Mouse (Mus musculus) midbrain, embryonic 11.5 days (tissue): Measurements from ENCODE around the gene Pknox2. TPM values are rescaled to one million over a fixed set of nuclear protein-coding genes. Genes with fewer than 3 reads are reported as not detected.

Experiments used
- ATAC-seq: fragments of 200-750 bp; cut with Nextera tagmentation; 2 replicates; pipeline ENCODE4 v1.8.0; 2017; ENCODE audit warnings: moderate TSS enrichment, moderate library complexity; ENCODE audit not compliant: low FRiP score
- DNase-seq: peaks from one replicate; pipeline ENCODE4 v3.0.0; 2015; ENCODE audit warnings: low spot score; ENCODE audit errors: missing footprints
- H3K27ac ChIP-seq: fragments of 300-500 bp; sonication (generic); 2 replicates; pipeline ENCODE4 v1.5.1; 2014; ENCODE audit warnings: low read depth, low read length
- H3K27me3 ChIP-seq: fragments of 300-500 bp; sonication (generic); 2 replicates; pipeline ENCODE4 v1.6.1; 2014; ENCODE audit warnings: mild to moderate bottlenecking, low read length, moderate library complexity, mixed read lengths; ENCODE audit not compliant: control insufficient read depth, insufficient read depth
- H3K36me3 ChIP-seq: fragments of 300-500 bp; sonication (generic); 2 replicates; pipeline ENCODE4 v1.6.1; 2014; ENCODE audit warnings: mild to moderate bottlenecking, low read length, moderate library complexity, mixed read lengths; ENCODE audit not compliant: control insufficient read depth, insufficient read depth
- H3K4me1 ChIP-seq: fragments of 300-500 bp; sonication (generic); 2 replicates; pipeline ENCODE4 v1.6.1; 2014; ENCODE audit warnings: low read length; ENCODE audit not compliant: control insufficient read depth, insufficient read depth
- H3K4me2 ChIP-seq: fragments of 300-500 bp; sonication (generic); 2 replicates; pipeline ENCODE4 v1.6.1; 2014; ENCODE audit warnings: mild to moderate bottlenecking, moderate library complexity
- H3K4me3 ChIP-seq: fragments of 300-500 bp; sonication (generic); 2 replicates; pipeline ENCODE4 v1.5.1; 2014; ENCODE audit warnings: low read depth, low read length
- H3K9ac ChIP-seq: fragments of 300-500 bp; sonication (generic); 2 replicates; pipeline ENCODE4 v1.6.1; 2014; ENCODE audit warnings: low read length
- H3K9me3 ChIP-seq: fragments of 300-500 bp; sonication (generic); 2 replicates; pipeline ENCODE4 v1.6.1; 2016; ENCODE audit warnings: low read length; ENCODE audit not compliant: control insufficient read depth
- WGBS: fragments of 180-500 bp; shearing (Covaris S2); extraction: QIAGEN DNeasy Blood & Tissue Kit; methylation state at CpG from one replicate; pipeline ENCODE4 v1.1.7; 2014; 5-methylcytosine and 5-hydroxymethylcytosine counted together
- polyA plus RNA-seq: library from polyadenylated mRNA; unstranded; fragments of >200 nt; fragmentation: Nextera tagmentation; extraction: Ambion mirVana; gene quantifications from 2 replicates; pipeline ENCODE4 v1.2.1, GENCODE M21; 2014

Pknox2 gene
- polyA plus RNA-seq, 1 experiment from 2014 or later: 20.2 TPM

GRCm38 (mm10) chr9:37176002-37176401 lies 28.8 kb upstream of the Pknox2 start:
- ATAC-seq (no peak), DNase-seq (no peak)
- H3K4me1 ChIP-seq: peaks cover 44% of the 10 kb centered on the region
- no peaks in the 10 kb centered on the region for H3K27me3 ChIP-seq
- no peak overlapping the region for H3K4me2 ChIP-seq
- H3K4me3 ChIP-seq: no peak overlapping the region
- no peaks in the 10 kb centered on the region for H3K36me3 ChIP-seq
- H3K27ac ChIP-seq: no peak overlapping the region
- H3K9ac ChIP-seq: no peak overlapping the region
- WGBS: 73% methylated on average over 3 of the region's 3 CpGs
- no peaks in the 10 kb centered on the region for H3K9me3 ChIP-seq

GRCm38 (mm10) chr9:37173376-37173775 lies 26.2 kb upstream of the Pknox2 start:
- no peak overlapping the region for H3K4me3 ChIP-seq
- no peaks in the 10 kb centered on the region for H3K9me3 ChIP-seq
- no peak overlapping the region for H3K4me2 ChIP-seq
- H3K27me3 ChIP-seq: no peaks in the 10 kb centered on the region
- no peaks in the 10 kb centered on the region for H3K36me3 ChIP-seq
- no peak for ATAC-seq
- H3K9ac ChIP-seq: no peak overlapping the region
- H3K4me1 ChIP-seq: peaks cover 20% of the 10 kb centered on the region
- DNase-seq: no peak
- 69% methylated on average over 5 of the region's 5 CpGs for WGBS
- no peak overlapping the region for H3K27ac ChIP-seq

DNA sequence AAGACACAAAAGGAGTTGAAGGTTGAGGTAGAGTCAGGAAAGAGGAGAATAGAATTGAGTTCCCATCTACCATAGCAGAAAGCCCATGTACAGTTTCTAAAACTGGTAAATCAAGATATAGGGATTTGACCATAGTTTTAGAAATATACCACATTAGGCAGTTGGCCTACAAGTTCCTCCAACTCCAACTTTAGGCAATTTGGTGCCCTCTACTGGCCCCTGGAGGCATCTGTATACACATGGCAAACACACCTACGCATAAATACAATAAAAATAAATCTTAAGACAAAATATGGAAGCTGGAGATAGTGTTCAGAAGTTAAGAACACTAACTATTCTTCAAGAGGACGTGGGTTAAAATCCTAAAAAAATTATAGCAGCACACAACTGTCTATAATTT lies 19.7 kb upstream of the Pknox2 start:
- Histone ChIP-seq H3K9me3 (no peaks in the 10 kb centered on the region), H3K27ac (no peak overlapping the region), H3K4me1 (no peaks in the 10 kb centered on the region), H3K4me2 (no peak overlapping the region), H3K4me3 (no peak overlapping the region), H3K36me3 (no peaks in the 10 kb centered on the region), H3K27me3 (no peaks in the 10 kb centered on the region), H3K9ac (no peak overlapping the region)
- WGBS: 72% methylated on average over 2 of the region's 2 CpGs
- no peak for ATAC-seq
- no peak for DNase-seq

GRCm38 (mm10) chr9:37160686-37161085 lies 13.5 kb upstream of the Pknox2 start:
- no peak overlapping the region for H3K9ac ChIP-seq
- H3K4me3 ChIP-seq: no peak overlapping the region
- 86% methylated on average over 2 of the region's 2 CpGs for WGBS

GRCm38 (mm10) chr9:37147886-37148285 lies 679 bp upstream of the Pknox2 start:
- ATAC-seq (no peak), DNase-seq (no peak)
- Histone ChIP-seq H3K27ac (no peak overlapping the region), H3K36me3 (no peaks in the 10 kb centered on the region), H3K9me3 (no peaks in the 10 kb centered on the region), H3K27me3 (no peaks in the 10 kb centered on the region), H3K9ac (peak overlapping the region; percentile 40), H3K4me2 (no peak overlapping the region), H3K4me1 (peaks cover 20% of the 10 kb centered on the region), H3K4me3 (no peak overlapping the region)
- 59% methylated on average over 4 of the region's 4 CpGs for WGBS

More at GRCm38 (mm10) chr9:37160686-37161085, 13.5 kb upstream of the Pknox2 start:
- Histone ChIP-seq H3K4me1 (no peaks in the 10 kb centered on the region), H3K27ac (no peak overlapping the region), H3K27me3 (no peaks in the 10 kb centered on the region), H3K36me3 (no peaks in the 10 kb centered on the region), H3K9me3 (no peaks in the 10 kb centered on the region), H3K4me2 (no peak overlapping the region)
- no peak for DNase-seq
- ATAC-seq: no peak

DNA sequence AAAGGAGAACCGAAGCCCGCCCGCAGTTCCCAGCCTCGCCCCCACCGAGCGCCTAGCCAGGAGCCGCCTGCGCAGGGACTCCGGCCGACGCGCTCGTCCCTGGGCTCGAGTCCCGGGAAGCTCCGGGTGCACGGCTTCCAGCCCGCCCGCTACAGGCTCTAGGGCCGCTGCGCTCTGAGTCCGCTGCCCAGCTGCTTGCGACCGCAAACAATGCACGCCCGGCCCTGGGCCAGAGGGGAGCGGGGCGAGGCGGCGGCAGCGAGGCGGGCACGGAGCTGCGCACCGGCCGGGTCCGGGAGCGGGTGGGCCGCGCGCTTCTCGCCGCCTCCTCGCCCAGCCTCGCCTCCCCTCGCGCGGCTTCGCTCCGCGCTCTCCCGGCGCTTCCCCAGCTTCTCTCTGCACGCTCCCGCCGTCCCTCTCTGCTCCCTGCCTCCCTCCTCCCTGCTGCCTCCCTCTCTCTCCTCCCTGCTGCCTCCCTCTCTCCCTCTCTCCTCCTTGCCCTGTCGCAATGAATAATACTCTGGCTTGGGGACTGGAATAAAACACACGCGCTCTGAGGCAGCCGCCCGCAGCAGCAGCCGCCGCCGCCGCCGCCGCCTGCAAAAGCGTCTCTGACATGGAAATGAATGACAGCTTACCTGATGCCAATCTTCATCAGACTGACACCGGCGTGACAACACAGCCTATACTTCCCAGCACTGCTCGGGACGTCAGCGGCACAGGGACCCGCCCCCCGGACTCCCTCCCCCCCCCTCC lies 426 bp downstream of the Pknox2 start:
- WGBS: under 1% methylated on average over 57 of the region's 75 CpGs
- H3K4me1 ChIP-seq: peaks cover 31% of the 10 kb centered on the region
- ATAC-seq (peak; percentile 90), DNase-seq (peak; percentile 96)
- H3K4me3 ChIP-seq: peak overlapping the region; percentile 67
- H3K27ac ChIP-seq: peak overlapping the region; percentile 95
- peak overlapping the region; percentile 99 for H3K9ac ChIP-seq
- H3K9me3 ChIP-seq: no peaks in the 10 kb centered on the region
- peak overlapping the region; percentile 94 for H3K4me2 ChIP-seq
- H3K27me3 ChIP-seq: no peaks in the 10 kb centered on the region
- no peaks in the 10 kb centered on the region for H3K36me3 ChIP-seq

DNA sequence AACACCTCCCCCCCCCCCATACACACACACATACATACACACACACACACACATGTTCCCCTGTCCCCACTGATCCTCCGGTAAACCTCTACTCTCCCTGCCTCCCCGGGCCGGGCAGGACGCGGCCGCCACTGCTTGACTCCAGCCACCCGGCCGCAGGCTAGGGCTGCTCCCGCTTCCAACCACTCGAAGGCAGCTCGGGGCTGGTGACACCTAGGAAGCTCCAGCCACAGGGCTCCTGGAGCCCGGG lies 929 bp downstream of the Pknox2 start:
- peak overlapping the region; percentile 95 for H3K27ac ChIP-seq
- H3K27me3 ChIP-seq: no peaks in the 10 kb centered on the region
- DNase-seq (peak; percentile 94), ATAC-seq (peak; percentile 25)
- peak overlapping the region; percentile 67 for H3K4me3 ChIP-seq
- H3K36me3 ChIP-seq: no peaks in the 10 kb centered on the region
- WGBS: 0% methylated on average over 12 of the region's 12 CpGs
- peak overlapping the region; percentile 99 for H3K9ac ChIP-seq
- H3K4me2 ChIP-seq: peak overlapping the region; percentile 94
- H3K9me3 ChIP-seq: no peaks in the 10 kb centered on the region
- peaks cover 36% of the 10 kb centered on the region for H3K4me1 ChIP-seq

- Histone ChIP-seq H3K27me3 (no peaks in the 10 kb centered on the region), H3K4me3 (peak overlapping the region; percentile 67), H3K36me3 (no peaks in the 10 kb centered on the region), H3K9ac (peak overlapping the region; percentile 99), H3K4me2 (peak overlapping the region; percentile 94), H3K4me1 (peaks cover 41% of the 10 kb centered on the region), H3K27ac (peak overlapping the region; percentile 95), H3K9me3 (no peaks in the 10 kb centered on the region)
- DNase-seq (peak; percentile 96), ATAC-seq (peak; percentile 8; the same call in 1 of the 2 replicates)
- 1% methylated on average over 43 of the region's 43 CpGs for WGBS
These were observed 1.4 kb downstream of the Pknox2 start for GRCm38 (mm10) chr9:37145616-37146352.

DNA sequence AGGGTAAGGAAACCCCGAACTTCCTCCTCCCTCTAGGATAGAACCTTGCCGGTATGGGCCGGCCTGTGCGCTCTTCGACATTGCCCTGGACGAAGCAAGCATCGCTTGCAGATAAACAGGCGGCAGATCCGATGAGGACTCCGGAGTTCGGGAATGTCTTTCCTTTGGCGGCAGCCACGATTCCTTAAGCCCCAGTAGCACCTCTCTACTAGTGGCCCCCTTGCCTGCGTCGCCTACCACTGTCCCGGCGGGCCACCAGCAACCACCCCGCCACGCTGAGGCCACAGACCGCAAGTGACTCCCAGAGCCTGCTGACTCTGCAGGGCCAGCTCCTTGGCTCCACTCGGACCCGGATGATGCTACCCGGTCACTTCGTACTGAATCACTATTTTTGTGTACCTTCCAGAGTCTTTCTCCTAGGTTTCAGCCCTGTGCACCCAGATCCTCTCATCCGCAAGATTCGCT lies 2.0 kb downstream of the Pknox2 start:
- H3K4me2 ChIP-seq: peak overlapping the region; percentile 94
- H3K27ac ChIP-seq: peak overlapping the region; percentile 95
- H3K9me3 ChIP-seq: no peaks in the 10 kb centered on the region
- under 1% methylated on average over 26 of the region's 26 CpGs for WGBS
- no peaks in the 10 kb centered on the region for H3K36me3 ChIP-seq
- ATAC-seq: no peak
- H3K4me1 ChIP-seq: peaks cover 47% of the 10 kb centered on the region
- peak overlapping the region; percentile 99 for H3K9ac ChIP-seq
- no peaks in the 10 kb centered on the region for H3K27me3 ChIP-seq
- H3K4me3 ChIP-seq: peak overlapping the region; percentile 67
- DNase-seq: peak; percentile 95
